Mouse (Mus musculus): Measurements from ENCODE around the gene Prkn. TPM values are rescaled to one million over a fixed set of nuclear protein-coding genes. Genes with fewer than 3 reads are reported as not detected.

The Prkn gene
- polyA plus RNA-seq, 1 experiment, result 16.7 TPM

DNA sequence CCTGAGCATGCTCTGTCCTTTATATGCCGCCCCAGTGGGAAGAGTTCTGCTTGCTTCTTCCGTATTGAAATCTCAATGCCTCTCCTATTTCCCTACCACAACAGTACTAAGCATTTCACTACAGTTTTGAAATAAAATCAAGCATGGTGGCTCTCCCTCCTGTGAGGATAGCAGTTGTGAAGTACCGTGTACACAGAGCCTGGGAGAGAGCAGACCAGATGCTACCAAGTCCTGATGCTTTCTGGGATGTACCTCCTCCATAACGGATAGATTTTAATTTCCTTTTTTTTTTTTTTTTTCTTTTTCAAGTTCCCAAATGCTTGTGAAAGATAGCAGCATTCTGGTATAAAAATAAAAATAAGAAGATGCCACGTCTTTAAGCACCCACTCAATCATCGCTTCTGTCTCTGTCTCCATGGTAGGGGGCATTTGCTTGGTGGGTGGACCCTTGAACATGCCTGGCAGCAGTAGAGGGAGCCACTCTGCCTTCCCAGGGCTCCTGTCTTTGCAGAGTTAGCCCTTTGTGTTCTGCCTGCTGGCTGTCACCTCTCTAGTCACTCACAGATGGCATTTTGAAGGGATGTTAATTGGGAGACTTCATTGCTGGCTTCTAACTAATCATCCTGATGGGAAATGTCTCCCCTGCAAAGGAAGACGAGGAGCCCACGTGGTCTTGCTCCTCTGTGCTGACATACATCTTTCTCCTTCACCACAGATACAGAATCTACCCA is 1070.6 kb downstream of the Prkn start:
- no peak for DNase-seq
- TF ChIP-seq POLR2A (IDR thresholded peaks at IDR 0.05; ENCODE audit: borderline replicate concordance, insufficient read depth, low read length) (no peak), CTCF (IDR thresholded peaks at IDR 0.05; ENCODE audit: borderline replicate concordance, insufficient read depth, low read depth, low read length) (no peak)
- no peak overlapping the region for H3K4me3 ChIP-seq (replicated peaks; ENCODE audit: insufficient read depth, low read depth, low read length)
- WGBS, result 73% methylated on average over 8 of the region's 8 CpGs
- 0 out of 2 replicates have a peak, but pooled peaks cover 4% of the 10 kb centered on the region for H3K4me1 ChIP-seq (ENCODE audit: control insufficient read depth, insufficient read depth, low read length)
- H3K27me3 ChIP-seq (ENCODE audit: control insufficient read depth, insufficient read depth, low read length), result no peaks in the 10 kb centered on the region
- H3K27ac ChIP-seq (ENCODE audit: insufficient read depth, low read length), result no peak overlapping the region

DNA sequence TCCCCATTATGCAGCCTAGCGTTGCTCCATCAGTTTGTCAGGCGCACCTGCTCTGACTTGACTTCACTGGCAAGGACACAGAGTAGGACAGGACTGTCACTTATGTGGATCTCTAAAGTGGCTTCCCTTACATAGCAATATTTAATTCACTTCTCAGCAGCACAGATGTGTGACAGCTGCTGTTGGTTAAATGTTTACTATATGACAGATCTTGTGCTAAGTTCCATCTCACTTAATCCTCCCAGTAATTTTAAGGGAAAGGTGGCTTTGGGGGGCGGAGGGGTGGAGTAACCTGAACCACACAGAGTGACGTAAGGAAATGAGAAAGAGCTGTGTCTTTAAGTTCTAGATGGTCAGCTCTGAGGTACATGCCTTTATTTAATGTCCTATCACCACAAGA is 1072.0 kb downstream of the Prkn start:
- Histone ChIP-seq H3K4me1 (ENCODE audit: control insufficient read depth, insufficient read depth, low read length) (0 out of 2 replicates have a peak, but pooled peaks cover 4% of the 10 kb centered on the region), H3K4me3 (replicated peaks; ENCODE audit: insufficient read depth, low read depth, low read length) (no peak overlapping the region), H3K27ac (ENCODE audit: insufficient read depth, low read length) (no peak overlapping the region), H3K27me3 (ENCODE audit: control insufficient read depth, insufficient read depth, low read length) (no peaks in the 10 kb centered on the region)
- WGBS, result 97% methylated on average over 4 of the region's 4 CpGs
- DNase-seq, result no peak
- TF ChIP-seq POLR2A (IDR thresholded peaks at IDR 0.05; ENCODE audit: borderline replicate concordance, insufficient read depth, low read length), result no peak
- no peak for TF ChIP-seq CTCF (IDR thresholded peaks at IDR 0.05; ENCODE audit: borderline replicate concordance, insufficient read depth, low read depth, low read length)

- H3K27me3 ChIP-seq (ENCODE audit: control insufficient read depth, insufficient read depth, low read length), result no peaks in the 10 kb centered on the region
These were observed 1072.7 kb downstream of the Prkn start for GRCm38 (mm10) chr17:11912872-11913365.

DNA sequence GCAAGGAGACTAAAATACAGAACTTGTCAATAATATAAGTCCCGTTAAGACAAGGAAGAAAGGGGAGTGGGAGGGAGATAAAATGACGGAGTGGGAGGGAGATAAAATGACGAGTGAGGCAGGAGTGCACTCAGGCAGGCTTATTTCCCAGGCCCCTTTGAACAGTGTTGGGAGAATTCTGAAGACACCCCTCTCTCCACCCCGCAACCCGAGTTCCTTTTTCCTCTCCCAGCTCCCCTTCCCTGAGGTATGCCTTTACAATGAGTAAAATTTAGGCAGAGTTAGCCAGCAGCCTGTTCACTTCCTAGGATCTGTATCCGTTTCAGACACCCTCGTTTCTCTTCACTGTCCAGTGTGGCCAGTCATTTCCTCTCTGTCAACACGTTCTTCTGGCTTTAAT is 1073.4 kb downstream of the Prkn start:
- Histone ChIP-seq H3K27me3 (ENCODE audit: control insufficient read depth, insufficient read depth, low read length) (no peaks in the 10 kb centered on the region), H3K4me3 (replicated peaks; ENCODE audit: insufficient read depth, low read depth, low read length) (no peak overlapping the region), H3K4me1 (ENCODE audit: control insufficient read depth, insufficient read depth, low read length) (0 out of 2 replicates have a peak, but pooled peaks cover 4% of the 10 kb centered on the region), H3K27ac (ENCODE audit: insufficient read depth, low read length) (no peak overlapping the region)
- WGBS, result 64% methylated on average over 8 of the region's 8 CpGs
- TF ChIP-seq POLR2A (IDR thresholded peaks at IDR 0.05; ENCODE audit: borderline replicate concordance, insufficient read depth, low read length), result no peak
- no peak for DNase-seq

More at GRCm38 (mm10) chr17:11912872-11913365, 1072.7 kb downstream of the Prkn start:
- Histone ChIP-seq H3K27ac (ENCODE audit: insufficient read depth, low read length) (no peak overlapping the region), H3K4me3 (replicated peaks; ENCODE audit: insufficient read depth, low read depth, low read length) (peak overlapping the region; percentile 32), H3K4me1 (ENCODE audit: control insufficient read depth, insufficient read depth, low read length) (0 out of 2 replicates have a peak, but pooled peaks cover 4% of the 10 kb centered on the region)
- peak; percentile 57 to 58 for DNase-seq
- no peak for TF ChIP-seq CTCF (IDR thresholded peaks at IDR 0.05; ENCODE audit: borderline replicate concordance, insufficient read depth, low read depth, low read length)
- TF ChIP-seq POLR2A (IDR thresholded peaks at IDR 0.05; ENCODE audit: borderline replicate concordance, insufficient read depth, low read length), result no peak
- WGBS, result 16% methylated on average over 19 of the region's 19 CpGs

- TF ChIP-seq CTCF (IDR thresholded peaks at IDR 0.05; ENCODE audit: borderline replicate concordance, insufficient read depth, low read depth, low read length) (no peak), POLR2A (IDR thresholded peaks at IDR 0.05; ENCODE audit: borderline replicate concordance, insufficient read depth, low read length) (no peak)
- no peak overlapping the region for H3K27ac ChIP-seq (ENCODE audit: insufficient read depth, low read length)
- no peaks in the 10 kb centered on the region for H3K27me3 ChIP-seq (ENCODE audit: control insufficient read depth, insufficient read depth, low read length)
- 0 out of 2 replicates have a peak, but pooled peaks cover 4% of the 10 kb centered on the region for H3K4me1 ChIP-seq (ENCODE audit: control insufficient read depth, insufficient read depth, low read length)
- DNase-seq, result peak in 1 of 2 experiments; percentile 63
- no peak overlapping the region for H3K4me3 ChIP-seq (replicated peaks; ENCODE audit: insufficient read depth, low read depth, low read length)
- 46% methylated on average over 5 of the region's 5 CpGs for WGBS
These were observed 1074.3 kb downstream of the Prkn start for GRCm38 (mm10) chr17:11914451-11914850.

DNA sequence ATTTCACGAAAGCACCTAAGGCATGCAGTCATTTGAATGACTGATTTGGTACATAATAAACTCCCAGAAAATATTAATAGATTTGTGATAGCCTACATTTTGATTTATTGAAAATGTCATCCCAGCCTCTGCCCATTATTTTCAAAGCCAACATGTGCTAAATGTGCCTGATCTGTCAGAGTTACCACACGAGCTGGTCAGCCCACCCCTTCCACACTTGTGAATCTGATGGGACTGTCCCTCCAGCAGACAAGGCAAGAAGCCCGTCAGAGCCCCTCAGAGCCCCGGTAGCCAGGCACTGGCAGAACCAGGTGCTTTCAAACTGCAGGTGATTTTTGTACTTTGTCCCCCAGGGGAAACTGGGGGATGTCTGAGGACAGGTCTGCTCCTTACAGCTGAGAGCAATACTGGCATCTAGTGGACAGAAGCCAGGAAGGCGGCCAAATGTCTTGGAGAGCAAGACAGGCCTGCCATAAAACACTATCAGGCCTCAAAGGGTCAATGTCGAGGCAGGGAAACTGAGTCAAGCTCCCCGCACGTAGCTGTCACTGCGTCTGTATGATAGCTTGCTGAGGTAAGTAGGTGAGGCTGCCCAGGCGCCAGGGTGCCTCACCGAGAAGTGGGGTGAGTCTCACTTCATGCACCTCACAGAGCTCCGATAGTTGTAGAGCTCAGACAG is 1078.1 kb downstream of the Prkn start:
- Histone ChIP-seq H3K27me3 (ENCODE audit: control insufficient read depth, insufficient read depth, low read length) (no peaks in the 10 kb centered on the region), H3K27ac (ENCODE audit: insufficient read depth, low read length) (no peak overlapping the region), H3K4me3 (replicated peaks; ENCODE audit: insufficient read depth, low read depth, low read length) (no peak overlapping the region), H3K4me1 (ENCODE audit: control insufficient read depth, insufficient read depth, low read length) (no peaks in the 10 kb centered on the region)
- 62% methylated on average over 12 of the region's 12 CpGs for WGBS
- peak; percentile 53 to 57 for DNase-seq
- TF ChIP-seq CTCF (IDR thresholded peaks at IDR 0.05; ENCODE audit: borderline replicate concordance, insufficient read depth, low read depth, low read length), result peak; percentile 64
- TF ChIP-seq POLR2A (IDR thresholded peaks at IDR 0.05; ENCODE audit: borderline replicate concordance, insufficient read depth, low read length), result no peak

GRCm38 (mm10) chr17:11919581-11919980 is 1079.4 kb downstream of the Prkn start:
- WGBS, result 94% methylated on average over 6 of the region's 6 CpGs
- Histone ChIP-seq H3K27me3 (ENCODE audit: control insufficient read depth, insufficient read depth, low read length) (no peaks in the 10 kb centered on the region), H3K4me3 (replicated peaks; ENCODE audit: insufficient read depth, low read depth, low read length) (no peak overlapping the region), H3K27ac (ENCODE audit: insufficient read depth, low read length) (no peak overlapping the region), H3K4me1 (ENCODE audit: control insufficient read depth, insufficient read depth, low read length) (no peaks in the 10 kb centered on the region)
- no peak for TF ChIP-seq CTCF (IDR thresholded peaks at IDR 0.05; ENCODE audit: borderline replicate concordance, insufficient read depth, low read depth, low read length)
- no peak for TF ChIP-seq POLR2A (IDR thresholded peaks at IDR 0.05; ENCODE audit: borderline replicate concordance, insufficient read depth, low read length)
- no peak for DNase-seq

Measured in cerebellum, adult 2 months (tissue).